Mouse (Mus musculus) cerebellum, adult 8-10 months (tissue): ENCODE results near the gene Psme2.

Experiments used
- DNase-seq: peaks from one replicate; pipeline ENCODE4 v3.0.0; 2022

The Psme2 gene

GRCm38 (mm10) chr14:55592226-55592625, 1.3 kb upstream of the Psme2 start:
- DNase-seq: no peak

DNA sequence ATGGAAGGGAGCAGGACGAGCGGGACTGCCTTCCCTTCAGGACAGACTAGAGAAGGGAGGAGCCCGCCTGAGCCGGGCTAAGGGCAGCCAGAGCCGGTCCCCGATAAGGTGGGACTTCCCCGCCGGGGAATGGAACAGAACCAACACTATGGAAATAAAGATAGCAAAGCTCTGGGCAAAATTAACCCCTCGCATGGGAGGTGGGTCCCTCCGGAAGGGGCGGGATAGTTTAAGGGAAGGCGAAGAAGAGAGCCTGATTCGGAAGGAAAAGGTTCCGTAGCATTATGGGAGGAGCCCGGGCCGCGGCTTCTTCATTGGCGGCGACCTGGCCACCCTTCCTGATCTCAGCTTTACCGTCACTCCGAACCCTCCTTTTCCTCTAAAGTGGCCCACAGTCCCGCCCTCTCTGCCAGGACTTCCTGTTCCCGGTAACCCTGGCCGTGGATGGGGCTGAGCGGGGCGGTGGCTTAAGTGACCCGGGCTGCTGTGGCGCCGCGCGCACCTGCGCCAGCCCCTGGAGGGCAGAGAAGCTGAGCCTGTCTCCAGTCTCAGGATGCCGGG, 498 bp upstream of the Psme2 start, which contains the start of gene Rnf31:
Rnf31 (plus strand) TSS at position 378 of the 561 bp plus-strand sequence.
- DNase-seq: peak; percentile 90

- no peak for DNase-seq
Observed at GRCm38 (mm10) chr14:55589771-55590448, 1.0 kb downstream of the Psme2 start.

DNA sequence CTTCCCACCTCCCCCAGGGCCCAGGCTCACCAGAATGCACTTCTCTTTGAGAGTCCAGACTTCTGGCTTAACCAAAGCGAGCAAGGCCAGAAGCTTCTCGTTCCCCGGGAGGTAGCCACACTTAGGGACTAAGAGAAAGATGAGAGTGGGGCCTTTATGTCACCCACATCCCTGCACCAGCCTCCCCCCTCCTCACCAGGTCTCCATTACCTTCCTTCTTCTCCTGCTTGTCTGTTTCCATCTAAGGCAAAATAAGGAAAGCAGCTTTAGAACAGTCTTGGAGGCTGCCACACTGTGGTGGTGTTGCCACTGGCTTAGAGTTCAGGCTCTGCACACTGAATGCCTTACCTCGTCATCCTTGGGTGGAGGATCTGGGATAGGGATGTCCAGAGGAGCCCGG, 1.6 kb downstream of the Psme2 start:
- DNase-seq: no peak

DNA sequence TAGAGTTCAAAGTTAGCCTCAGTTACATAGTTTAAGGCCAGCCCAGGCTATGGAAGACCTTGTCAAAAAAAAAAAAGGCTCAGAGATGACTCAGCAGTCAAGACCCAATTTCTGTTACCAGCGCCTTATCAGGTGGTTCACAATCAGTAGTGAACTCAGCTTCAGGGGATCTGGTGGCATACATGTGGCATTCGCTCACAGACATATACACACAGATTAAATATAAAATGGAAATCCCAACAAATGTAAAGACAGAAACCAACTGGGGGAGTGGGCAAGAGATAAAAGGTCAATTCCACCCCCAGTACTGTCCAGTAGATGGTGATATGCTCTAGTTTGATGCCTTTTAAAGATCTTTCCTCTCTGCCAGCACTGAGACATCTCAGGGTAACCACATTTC, 4.8 kb downstream of the Psme2 start:
- DNase-seq: no peak

GRCm38 (mm10) chr14:55585566-55585960, 5.3 kb downstream of the Psme2 start:
- DNase-seq: no peak

- peak; percentile 76 for DNase-seq
Observed at GRCm38 (mm10) chr14:55584702-55585565, 6.0 kb downstream of the Psme2 start, which contains the start of gene Emc9. TSS of gene Emc9 (minus strand) at chr14:55585302.

DNA sequence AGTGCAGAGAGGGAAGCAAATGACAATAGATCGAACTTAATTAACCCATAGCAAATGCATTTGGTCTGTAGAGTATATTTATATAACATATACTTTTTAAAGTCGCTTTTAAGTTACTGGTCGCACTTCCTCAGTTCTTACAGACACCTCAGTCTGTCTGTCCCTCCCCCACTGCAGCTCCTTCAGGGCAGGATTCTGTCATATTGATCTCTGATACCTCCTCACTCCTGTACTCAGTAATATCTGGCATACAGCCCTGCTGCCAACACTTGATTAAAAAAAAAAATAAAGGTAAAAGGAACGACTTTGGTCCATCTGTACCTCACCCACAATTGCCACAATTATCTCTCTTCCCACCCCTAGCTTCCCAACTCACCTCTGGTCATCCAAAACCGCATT, 6.6 kb downstream of the Psme2 start:
- DNase-seq: no peak

GRCm38 (mm10) chr14:55581981-55582681, 8.8 kb downstream of the Psme2 start:
- DNase-seq: no peak

DNA sequence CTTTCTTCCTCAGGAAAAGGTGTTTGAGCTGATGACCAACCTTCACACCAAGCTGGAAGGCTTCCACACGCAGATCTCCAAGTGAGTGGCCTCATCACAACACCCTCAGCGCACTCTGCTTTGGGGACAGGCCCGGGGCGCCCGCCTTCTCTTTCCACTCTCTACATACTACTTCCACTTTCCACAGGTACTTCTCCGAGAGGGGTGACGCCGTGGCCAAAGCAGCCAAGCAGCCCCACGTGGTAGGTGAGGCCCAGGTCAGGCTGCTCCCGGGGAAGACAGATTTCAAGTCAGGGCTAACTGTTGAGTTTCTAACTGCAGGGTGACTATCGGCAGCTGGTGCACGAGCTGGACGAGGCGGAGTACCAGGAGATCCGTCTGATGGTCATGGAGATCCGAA, 10.2 kb downstream of the Psme2 start:
- no peak for DNase-seq

- DNase-seq: no peak
Observed at GRCm38 (mm10) chr14:55579511-55580496, 11.1 kb downstream of the Psme2 start.

DNA sequence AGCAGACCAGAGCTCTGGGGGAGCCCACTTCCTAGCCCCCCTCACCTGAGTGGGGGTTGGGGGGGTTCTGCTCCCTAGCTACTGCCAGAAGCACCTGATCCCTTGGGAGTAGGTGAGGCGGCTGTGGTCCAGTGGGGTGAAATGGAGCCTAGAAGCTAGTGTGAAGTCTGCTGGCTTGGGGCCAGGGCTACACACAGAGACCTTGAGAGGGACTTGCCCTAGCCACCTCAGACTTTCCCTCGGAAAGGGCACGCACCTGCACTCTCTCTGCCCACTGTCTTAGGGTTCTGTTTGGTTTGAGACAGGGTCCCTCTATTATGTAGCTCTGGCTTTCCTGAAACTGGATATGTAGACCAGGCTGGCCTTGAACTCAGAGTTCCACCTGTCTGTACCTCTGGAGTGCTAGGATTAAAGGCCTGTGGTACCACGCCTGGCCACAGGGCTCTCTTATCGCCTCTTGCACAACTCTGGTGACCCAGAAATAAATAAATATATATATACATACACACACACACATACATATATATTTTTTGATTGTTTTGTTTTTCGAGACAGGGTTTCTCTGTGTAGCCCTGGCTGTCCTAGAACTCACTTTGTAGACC, 12.1 kb downstream of the Psme2 start:
- peak; percentile 49 for DNase-seq

GRCm38 (mm10) chr14:55577871-55578667, 12.8 kb downstream of the Psme2 start, which contains the start of gene Psme1:
TSS of gene Psme1 (plus strand) at chr14:55578123.
- DNase-seq: peak; percentile 47

DNA sequence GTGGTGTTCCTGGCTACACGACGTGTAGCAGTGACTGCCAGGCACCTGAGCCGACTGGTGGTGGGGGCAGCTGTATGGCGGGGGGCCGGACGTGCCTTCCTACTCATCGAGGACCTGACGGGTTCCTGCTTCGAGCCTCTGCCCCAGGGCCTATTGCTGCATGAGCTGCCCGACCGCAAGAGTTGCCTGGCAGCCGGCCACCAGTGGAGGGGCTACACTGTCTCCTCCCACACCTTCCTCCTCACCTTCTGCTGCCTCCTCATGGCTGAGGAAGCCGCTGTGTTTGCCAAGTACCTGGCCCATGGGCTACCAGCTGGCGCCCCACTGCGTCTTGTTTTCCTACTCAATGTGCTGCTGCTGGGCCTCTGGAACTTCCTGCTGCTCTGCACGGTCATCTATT, 14.5 kb downstream of the Psme2 start:
- no peak for DNase-seq

GRCm38 (mm10) chr14:55575711-55576110, 15.2 kb downstream of the Psme2 start:
- no peak for DNase-seq

DNA sequence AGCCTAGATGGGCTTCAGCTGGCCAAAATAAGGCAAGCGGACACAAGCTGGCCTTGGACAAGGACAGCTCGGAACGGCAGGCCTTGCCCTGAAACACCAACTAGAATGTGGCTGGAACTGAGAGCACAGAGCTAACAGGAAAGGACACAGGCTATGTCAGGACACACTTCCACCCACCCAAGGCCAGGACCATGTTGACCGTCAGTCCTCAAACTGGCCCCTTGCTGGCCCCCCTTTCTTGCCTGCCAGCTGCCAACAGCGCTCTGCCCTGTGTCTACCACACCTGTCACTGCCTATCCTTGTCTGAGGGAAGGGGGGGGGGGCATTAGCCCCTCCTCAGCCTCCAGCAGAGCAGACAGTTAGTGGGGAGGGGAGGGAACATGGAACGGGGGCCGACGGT, 15.6 kb downstream of the Psme2 start, which contains the start of gene Fitm1:
Fitm1 (plus strand) TSS at position 316 of the 400 bp plus-strand sequence.
- DNase-seq: no peak

DNA sequence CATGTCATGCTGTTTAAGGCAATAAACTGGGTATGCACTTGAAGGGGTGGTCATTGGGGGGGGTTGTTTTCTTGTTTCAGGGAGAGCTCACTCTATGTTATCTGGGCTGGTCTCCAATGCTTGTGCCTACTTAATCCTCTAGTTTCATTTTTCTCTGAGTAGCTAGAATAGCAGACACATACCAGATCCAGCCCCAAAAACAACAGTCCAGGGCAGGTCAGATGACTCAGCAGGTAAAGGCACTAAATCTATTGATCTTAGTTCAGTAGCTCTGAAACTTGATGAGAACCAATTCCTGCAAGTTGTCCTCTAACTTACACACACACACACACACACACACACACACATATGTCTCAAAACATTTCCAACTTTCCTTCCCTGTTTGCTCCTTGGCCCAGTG, 19.2 kb downstream of the Psme2 start:
- DNase-seq: no peak

GRCm38 (mm10) chr14:55570588-55570987, 20.3 kb downstream of the Psme2 start:
- no peak for DNase-seq

- no peak for DNase-seq
Observed at GRCm38 (mm10) chr14:55567496-55567895, 23.4 kb downstream of the Psme2 start.

GRCm38 (mm10) chr14:55565748-55566147, 25.2 kb downstream of the Psme2 start:
- DNase-seq: no peak
